Comparison of ENCODE assay signal across 20 mouse cellular contexts in genomic region chr13:47480159-47480558, GRCm38 (mm10).
DNase-seq lines count a peak whose midpoint lies in the region; ATAC-seq and TF ChIP-seq lines count a peak whose summit lies in the region.
"Had no signal": no experiment of that assay in that cellular context is flagged by ENCODE, and none has a peak within 500 bp of the region (broad histone marks: within the 10 kb centered on the region; RNA-seq: fewer than 3 reads in every experiment).

No protein-coding gene starts in this region.

- no peaks in the 10 kb centered on the region for H3K4me1 ChIP-seq in lung, embryonic 15.5 days
- no peaks in the 10 kb centered on the region for H3K4me1 ChIP-seq in lung, adult 2 months (ENCODE audit: control insufficient read depth, insufficient read depth, low read length)
- H3K4me1 ChIP-seq in forebrain, embryonic 13.5 days: 0 out of 2 replicates have a peak, but pooled peaks cover 6% of the 10 kb centered on the region
- no peaks in the 10 kb centered on the region for H3K4me1 ChIP-seq in hindbrain, embryonic 11.5 days (replicated peaks; ENCODE audit: control insufficient read depth, insufficient read depth, low read length)
- H3K4me1 ChIP-seq: embryonic facial prominence, embryonic 10.5 days; heart, embryonic 12.5 days; hindbrain, embryonic 15.5 days had no signal

- H3K36me3 ChIP-seq in lung, embryonic 15.5 days: no peaks in the 10 kb centered on the region
- H3K36me3 ChIP-seq in forebrain, embryonic 13.5 days (ENCODE audit: poor library complexity, severe bottlenecking): no peaks in the 10 kb centered on the region
- no peaks in the 10 kb centered on the region for H3K36me3 ChIP-seq in hindbrain, embryonic 11.5 days (ENCODE audit: control insufficient read depth, insufficient read depth, low read length)
- H3K36me3 ChIP-seq: embryonic facial prominence, embryonic 10.5 days; G1E; heart, embryonic 12.5 days; hindbrain, embryonic 10.5 days; hindbrain, embryonic 15.5 days had no signal

- TF ChIP-seq CTCF in lung, adult 2 months (IDR thresholded peaks at IDR 0.05; ENCODE audit: insufficient read depth, low read length): no peak

- H3K4me2 ChIP-seq in lung, embryonic 15.5 days: peak overlapping the region; percentile 16; the same call in 1 of the 2 replicates
- H3K4me2 ChIP-seq in forebrain, embryonic 13.5 days: no peak overlapping the region
- H3K4me2 ChIP-seq in hindbrain, embryonic 11.5 days (replicated peaks; ENCODE audit: low read depth, low read length): no peak overlapping the region
- H3K4me2 ChIP-seq: heart, embryonic 12.5 days; hindbrain, embryonic 15.5 days had no signal

- DNase-seq in lung, adult 2 months: no peak
- peak; percentile 34 for DNase-seq in R1 (ENCODE audit: low read depth, low spot score)
- peak; percentile 28 for DNase-seq in lung, postnatal 10 days
- no peak for DNase-seq in hindbrain, embryonic 11.5 days (ENCODE audit: low spot score)
- no peak for DNase-seq in adrenal gland, postnatal 14 days
- DNase-seq: adrenal gland, postnatal 25 days; cerebellum, adult 18-20 months; cerebellum, adult 9-11 months; cerebellum, postnatal 36 days; gastrocnemius, postnatal 36 days; heart, adult 18-20 months had no signal

- WGBS in lung, embryonic 15.5 days: 43% methylated on average over 10 of the region's 10 CpGs
- WGBS in lung, adult 2 months: 41% methylated on average over 10 of the region's 10 CpGs
- 80% methylated on average over 10 of the region's 10 CpGs for whole genome bisulfite sequencing in forebrain, embryonic 13.5 days
- 82% methylated on average over 10 of the region's 10 CpGs for WGBS in hindbrain, embryonic 11.5 days

- no peak for TF ChIP-seq POLR2A in lung, adult 2 months (IDR thresholded peaks at IDR 0.05; ENCODE audit: borderline replicate concordance, extremely low read depth, low read depth, low read length)

- no peak overlapping the region for H3K9ac ChIP-seq in lung, embryonic 15.5 days
- H3K9ac ChIP-seq in forebrain, embryonic 13.5 days: no peak overlapping the region
- no peak overlapping the region for H3K9ac ChIP-seq in hindbrain, embryonic 11.5 days (ENCODE audit: low read depth, low read length)
- H3K9ac ChIP-seq: heart, embryonic 12.5 days; hindbrain, embryonic 15.5 days had no signal

- ATAC-seq in lung, embryonic 15.5 days (ENCODE audit: borderline replicate concordance, extremely low read depth, low FRiP score, low TSS enrichment): peak; percentile 55
- ATAC-seq in forebrain, embryonic 13.5 days: no peak
- no peak for ATAC-seq in hindbrain, embryonic 11.5 days (ENCODE audit: low FRiP score)
- ATAC-seq: activated CD4-positive, CD25-positive, alpha-beta regulatory T cell, adult 4 months; forebrain, embryonic 14.5 days had no signal

- H3K27ac ChIP-seq in lung, embryonic 15.5 days: peak overlapping the region; percentile 22; the same call in 1 of the 2 replicates
- no peak overlapping the region for H3K27ac ChIP-seq in forebrain, embryonic 13.5 days
- H3K27ac ChIP-seq in hindbrain, embryonic 11.5 days (ENCODE audit: low read depth, low read length): no peak overlapping the region
- H3K27ac ChIP-seq: embryonic facial prominence, embryonic 10.5 days; hindbrain, embryonic 15.5 days had no signal

- H3K9me3 ChIP-seq in lung, embryonic 15.5 days: no peaks in the 10 kb centered on the region
- H3K9me3 ChIP-seq in forebrain, embryonic 13.5 days (replicated peaks): no peaks in the 10 kb centered on the region
- no peaks in the 10 kb centered on the region for H3K9me3 ChIP-seq in hindbrain, embryonic 11.5 days (ENCODE audit: control insufficient read depth, low read length)
- H3K9me3 ChIP-seq: embryonic facial prominence, embryonic 10.5 days; heart, embryonic 12.5 days; hindbrain, embryonic 10.5 days; hindbrain, embryonic 15.5 days had no signal

- no peak overlapping the region for H3K4me3 ChIP-seq in lung, embryonic 15.5 days
- H3K4me3 ChIP-seq in lung, adult 2 months (replicated peaks; ENCODE audit: extremely low read depth, low read depth, low read length): no peak overlapping the region
- no peak overlapping the region for H3K4me3 ChIP-seq in forebrain, embryonic 13.5 days
- no peak overlapping the region for H3K4me3 ChIP-seq in hindbrain, embryonic 11.5 days (ENCODE audit: low read depth, low read length)
- H3K4me3 ChIP-seq: embryonic facial prominence, embryonic 10.5 days; heart, embryonic 12.5 days; hindbrain, embryonic 10.5 days; hindbrain, embryonic 15.5 days had no signal

- no peaks in the 10 kb centered on the region for H3K27me3 ChIP-seq in lung, embryonic 15.5 days
- no peaks in the 10 kb centered on the region for H3K27me3 ChIP-seq in forebrain, embryonic 13.5 days
- H3K27me3 ChIP-seq in hindbrain, embryonic 11.5 days (ENCODE audit: control insufficient read depth, insufficient read depth, low read length): no peaks in the 10 kb centered on the region
- H3K27me3 ChIP-seq: heart, embryonic 12.5 days; hindbrain, embryonic 15.5 days had no signal

Comparison
In these comparisons a context has a peak if more than half of its experiments do, and no peak if none do; other contexts are left out.
1. DNase-seq: peak in R1 (single experiment) and lung, postnatal 10 days (single experiment); none in lung, adult 2 months (single experiment), hindbrain, embryonic 11.5 days (single experiment) and adrenal gland, postnatal 14 days (single experiment).